Mouse (Mus musculus) heart, embryonic 15.5 days (tissue): ENCODE measurements around the gene Alkbh2. TPM values are rescaled to one million over a fixed set of nuclear protein-coding genes. Genes with fewer than 3 reads are reported as not detected.

Source experiments
- ATAC-seq: fragments of 200-750 bp; cut with Nextera tagmentation; replicated peaks from 2 replicates; pipeline ENCODE4 v1.8.0; 2017; ENCODE audit warnings: low read depth, moderate TSS enrichment; ENCODE audit not compliant: insufficient number of reproducible peaks, insufficient read depth, low FRiP score
- H3K27ac ChIP-seq: fragments of 300-500 bp; sonication (generic); 2 replicates; pipeline ENCODE4 v1.5.1; 2015; ENCODE audit warnings: mild to moderate bottlenecking, inconsistent platforms
- H3K27me3 ChIP-seq: fragments of 300-500 bp; sonication (generic); 2 replicates; pipeline ENCODE4 v1.6.1; 2015; ENCODE audit warnings: inconsistent platforms
- H3K36me3 ChIP-seq: fragments of 300-500 bp; sonication (generic); 2 replicates; pipeline ENCODE4 v1.6.1; 2015; ENCODE audit warnings: mild to moderate bottlenecking, inconsistent platforms
- H3K4me1 ChIP-seq: fragments of 300-500 bp; sonication (generic); replicated peaks from 2 replicates; pipeline ENCODE4 v1.6.1; 2015; ENCODE audit warnings: inconsistent platforms
- H3K4me2 ChIP-seq: fragments of 300-500 bp; sonication (generic); 2 replicates; pipeline ENCODE4 v1.6.1; 2015; ENCODE audit warnings: inconsistent platforms, mild to moderate bottlenecking, moderate library complexity
- H3K4me3 ChIP-seq: fragments of 300-500 bp; sonication (generic); 2 replicates; pipeline ENCODE4 v1.5.1; 2015; ENCODE audit warnings: mild to moderate bottlenecking, inconsistent platforms
- H3K9ac ChIP-seq: fragments of 300-500 bp; sonication (generic); 2 replicates; pipeline ENCODE4 v1.6.1; 2015; ENCODE audit warnings: mild to moderate bottlenecking, inconsistent platforms
- H3K9me3 ChIP-seq: fragments of 300-500 bp; sonication (generic); replicated peaks from 2 replicates; pipeline ENCODE4 v1.6.1; 2016; ENCODE audit warnings: inconsistent platforms
- WGBS: fragments of 180-500 bp; shearing (Covaris S2); methylation state at CpG from one replicate; pipeline ENCODE4 v1.1.7; 2015; ENCODE audit warnings: mixed read lengths; 5-methylcytosine and 5-hydroxymethylcytosine counted together
- polyA plus RNA-seq: library from polyadenylated mRNA; unstranded; fragments of >200 nt; fragmentation: Nextera tagmentation; extraction: Ambion mirVana; gene quantifications from 2 replicates; pipeline ENCODE4 v1.2.1, GENCODE M21; 2015

The Alkbh2 gene
- polyA plus RNA-seq, result 7.8 and 7.9 TPM in 2 replicates

- peak within 1 kb of the TSS; percentile 76 for H3K4me3 ChIP-seq
- H3K27ac ChIP-seq, result peak within 1 kb of the TSS; percentile 94
- H3K4me1 ChIP-seq, result peaks cover 28% of the 10 kb centered on the region
Observed at GRCm38 (mm10) chr5:114127374-114128349, at the start of gene Alkbh2. Gene Alkbh2 (minus strand): TSS chr5:114128218.

GRCm38 (mm10) chr5:114176548-114177400, 48.8 kb upstream of the Alkbh2 start:
- no peaks in the 10 kb centered on the region for H3K9me3 ChIP-seq
- no peaks in the 10 kb centered on the region for H3K36me3 ChIP-seq
- no peaks in the 10 kb centered on the region for H3K27me3 ChIP-seq
- peak overlapping the region; percentile 89 for H3K4me2 ChIP-seq
- H3K9ac ChIP-seq, result peak overlapping the region; percentile 66
- ATAC-seq, result no peak
- peak overlapping the region; percentile 87 for H3K27ac ChIP-seq
- peaks cover 35% of the 10 kb centered on the region for H3K4me1 ChIP-seq
- H3K4me3 ChIP-seq, result peak overlapping the region; percentile 64
- 66% methylated on average over 8 of the region's 8 CpGs for WGBS

More at GRCm38 (mm10) chr5:114127374-114128349, at the start of gene Alkbh2:
- WGBS, result under 1% methylated on average over 69 of the region's 69 CpGs
- peak; percentile 19 for ATAC-seq
- Histone ChIP-seq H3K4me2 (peak within 1 kb of the TSS; percentile 98), H3K36me3 (peaks cover 22% of the 10 kb centered on the region; the same call in 1 of the 2 replicates), H3K9ac (peak within 1 kb of the TSS; percentile 79), H3K9me3 (no peaks in the 10 kb centered on the region), H3K27me3 (no peaks in the 10 kb centered on the region)

- WGBS, result under 1% methylated on average over 26 of the region's 26 CpGs
- peak overlapping the region; percentile 64 for H3K4me3 ChIP-seq
- no peaks in the 10 kb centered on the region for H3K9me3 ChIP-seq
- H3K27me3 ChIP-seq, result no peaks in the 10 kb centered on the region
- no peaks in the 10 kb centered on the region for H3K36me3 ChIP-seq
- H3K4me1 ChIP-seq, result peaks cover 35% of the 10 kb centered on the region
- H3K4me2 ChIP-seq, result peak overlapping the region; percentile 89
- peak overlapping the region; percentile 66 for H3K9ac ChIP-seq
- peak; percentile 98 for ATAC-seq
- peak overlapping the region; percentile 87 for H3K27ac ChIP-seq
Observed at GRCm38 (mm10) chr5:114175596-114176171, 47.7 kb upstream of the Alkbh2 start.

- Histone ChIP-seq H3K27ac (peak overlapping the region; percentile 87), H3K27me3 (no peaks in the 10 kb centered on the region), H3K9me3 (no peaks in the 10 kb centered on the region), H3K9ac (0 out of 2 replicates have a peak overlapping the region, but pooled peaks have one; percentile 6), H3K4me3 (peak overlapping the region; percentile 14), H3K4me1 (peaks cover 33% of the 10 kb centered on the region), H3K36me3 (no peaks in the 10 kb centered on the region), H3K4me2 (peak overlapping the region; percentile 89)
- no peak for ATAC-seq
- 15% methylated on average over 16 of the region's 16 CpGs for WGBS
Observed at GRCm38 (mm10) chr5:114174639-114175038, 46.6 kb upstream of the Alkbh2 start.

- Histone ChIP-seq H3K4me2 (peak overlapping the region; percentile 89), H3K4me3 (peak overlapping the region; percentile 14), H3K27ac (peak overlapping the region; percentile 87), H3K9me3 (no peaks in the 10 kb centered on the region), H3K9ac (0 out of 2 replicates have a peak overlapping the region, but pooled peaks have one; percentile 6), H3K4me1 (peaks cover 33% of the 10 kb centered on the region), H3K36me3 (no peaks in the 10 kb centered on the region), H3K27me3 (no peaks in the 10 kb centered on the region)
- WGBS, result 13% methylated on average over 16 of the region's 16 CpGs
- ATAC-seq, result no peak
Observed at GRCm38 (mm10) chr5:114173877-114174581, 46.0 kb upstream of the Alkbh2 start.

GRCm38 (mm10) chr5:114173458-114173857, 45.4 kb upstream of the Alkbh2 start:
- Histone ChIP-seq H3K27me3 (no peaks in the 10 kb centered on the region), H3K4me2 (peak overlapping the region; percentile 89)

GRCm38 (mm10) chr5:114172936-114173335, 44.9 kb upstream of the Alkbh2 start:
- 92% methylated on average over 3 of the region's 3 CpGs for WGBS
- Histone ChIP-seq H3K36me3 (no peaks in the 10 kb centered on the region), H3K9ac (no peak overlapping the region), H3K27me3 (no peaks in the 10 kb centered on the region), H3K27ac (no peak overlapping the region), H3K4me1 (peaks cover 33% of the 10 kb centered on the region), H3K9me3 (no peaks in the 10 kb centered on the region), H3K4me2 (no peak overlapping the region), H3K4me3 (no peak overlapping the region)
- ATAC-seq, result no peak

More at GRCm38 (mm10) chr5:114173458-114173857, 45.4 kb upstream of the Alkbh2 start:
- Histone ChIP-seq H3K9ac (no peak overlapping the region), H3K4me3 (no peak overlapping the region), H3K9me3 (no peaks in the 10 kb centered on the region), H3K36me3 (no peaks in the 10 kb centered on the region), H3K4me1 (peaks cover 33% of the 10 kb centered on the region), H3K27ac (peak overlapping the region; percentile 87)
- ATAC-seq, result no peak
- 69% methylated on average over 7 of the region's 7 CpGs for WGBS

GRCm38 (mm10) chr5:114170345-114170744, 42.3 kb upstream of the Alkbh2 start:
- H3K27me3 ChIP-seq, result no peaks in the 10 kb centered on the region
- no peak overlapping the region for H3K4me3 ChIP-seq
- H3K9ac ChIP-seq, result no peak overlapping the region
- no peak for ATAC-seq
- no peak overlapping the region for H3K4me2 ChIP-seq
- H3K27ac ChIP-seq, result no peak overlapping the region
- H3K4me1 ChIP-seq, result peaks cover 20% of the 10 kb centered on the region
- H3K9me3 ChIP-seq, result no peaks in the 10 kb centered on the region
- 80% methylated on average over 7 of the region's 7 CpGs for whole genome bisulfite sequencing
- peaks cover 9% of the 10 kb centered on the region; the same call in 1 of the 2 replicates for H3K36me3 ChIP-seq

GRCm38 (mm10) chr5:114163117-114163696, 35.2 kb upstream of the Alkbh2 start:
- WGBS, result 43% methylated on average over 6 of the region's 6 CpGs
- H3K4me1 ChIP-seq, result peaks cover 8% of the 10 kb centered on the region
- H3K36me3 ChIP-seq, result peaks cover 9% of the 10 kb centered on the region; the same call in 1 of the 2 replicates
- H3K4me2 ChIP-seq, result no peak overlapping the region
- no peak for ATAC-seq
- no peak overlapping the region for H3K9ac ChIP-seq
- no peak overlapping the region for H3K4me3 ChIP-seq
- H3K9me3 ChIP-seq, result no peaks in the 10 kb centered on the region
- no peak overlapping the region for H3K27ac ChIP-seq
- H3K27me3 ChIP-seq, result no peaks in the 10 kb centered on the region
